Mouse (Mus musculus): ENCODE measurements at regions not wholly inside any gene's neighbourhood (a gene's known extent, or its start where the extent isn't known, plus 50 kb on each side); places are given as distances from the start of the nearest gene placed in this dataset.
"Not testable (repeated sequence)": the region's sequence is repeated elsewhere in the genome, so short reads cannot be mapped to it uniquely, and the experiment has no call there.

GRCm38 (mm10) chr5:148820476-148820875, 108.6 kb downstream of the Katnal1 start:
- DNase-seq (ENCODE audit: low spot score in 2 of 2), result peak in 1 of 2 experiments; percentile 28

GRCm38 (mm10) chr5:148819423-148819822, 109.7 kb downstream of the Katnal1 start:
- DNase-seq (ENCODE audit: low spot score in 2 of 2), result no peak

GRCm38 (mm10) chr5:148818746-148819145, 110.4 kb downstream of the Katnal1 start:
- no peak for DNase-seq (ENCODE audit: low spot score in 2 of 2)

- DNase-seq (ENCODE audit: low spot score in 2 of 2), result no peak
Observed at GRCm38 (mm10) chr5:148812840-148813239, 116.3 kb downstream of the Katnal1 start.

GRCm38 (mm10) chr5:148812016-148812415, 117.1 kb downstream of the Katnal1 start:
- DNase-seq (ENCODE audit: low spot score in 2 of 2), result peak in 1 of 2 experiments; percentile 64

GRCm38 (mm10) chr5:148809485-148809884, 119.6 kb downstream of the Katnal1 start:
- DNase-seq (ENCODE audit: low spot score in 2 of 2), result no peak

- DNase-seq (ENCODE audit: low spot score in 2 of 2), result no peak
Observed at GRCm38 (mm10) chr5:148809055-148809454, 120.1 kb downstream of the Katnal1 start.

- peak in 1 of 2 experiments; percentile 62 for DNase-seq (ENCODE audit: low spot score in 2 of 2)
Observed at GRCm38 (mm10) chr5:148808426-148808825, 120.7 kb downstream of the Katnal1 start.

- DNase-seq (ENCODE audit: low spot score in 2 of 2), result no peak
Observed at GRCm38 (mm10) chr5:148807612-148808011, 121.5 kb downstream of the Katnal1 start.

- DNase-seq (ENCODE audit: low spot score in 2 of 2), result no peak
Observed at GRCm38 (mm10) chr5:148805030-148805429, 124.1 kb downstream of the Katnal1 start.

- DNase-seq (ENCODE audit: low spot score in 2 of 2), result no peak
Observed at GRCm38 (mm10) chr5:148803772-148804171, 125.3 kb downstream of the Katnal1 start.

- DNase-seq (ENCODE audit: low spot score in 2 of 2), result no peak
Observed at GRCm38 (mm10) chr5:148802720-148803119, 126.4 kb downstream of the Katnal1 start.

- DNase-seq (ENCODE audit: low spot score in 2 of 2), result no peak
Observed at GRCm38 (mm10) chr5:148798541-148798940, 130.6 kb downstream of the Katnal1 start.

GRCm38 (mm10) chr5:148796072-148796471, 133.0 kb downstream of the Katnal1 start:
- DNase-seq (ENCODE audit: low spot score in 2 of 2), result no peak

- DNase-seq (ENCODE audit: low spot score in 2 of 2), result peak in 1 of 2 experiments; percentile 61
Observed at GRCm38 (mm10) chr5:148794465-148794864, 134.7 kb downstream of the Katnal1 start.

- DNase-seq (ENCODE audit: low spot score in 2 of 2), result peak in 1 of 2 experiments; percentile 93
Observed at GRCm38 (mm10) chr5:148792736-148793440, 136.2 kb downstream of the Katnal1 start.

GRCm38 (mm10) chr5:148791651-148792050, 137.5 kb downstream of the Katnal1 start:
- DNase-seq (ENCODE audit: low spot score in 2 of 2), result no peak

GRCm38 (mm10) chr5:148790343-148790742, 138.8 kb downstream of the Katnal1 start:
- DNase-seq (ENCODE audit: low spot score in 2 of 2), result not testable (repeated sequence)

- DNase-seq (ENCODE audit: low spot score in 2 of 2), result no peak
Observed at GRCm38 (mm10) chr5:148789823-148790222, 139.3 kb downstream of the Katnal1 start.

GRCm38 (mm10) chr5:148789147-148789566, 140.0 kb downstream of the Katnal1 start:
- DNase-seq (ENCODE audit: low spot score in 2 of 2), result no peak

GRCm38 (mm10) chr5:148788690-148789089, 140.4 kb downstream of the Katnal1 start:
- DNase-seq (ENCODE audit: low spot score in 2 of 2), result no peak

- DNase-seq (ENCODE audit: low spot score in 2 of 2), result no peak
Observed at GRCm38 (mm10) chr5:148787270-148787669, 141.8 kb downstream of the Katnal1 start.

- DNase-seq (ENCODE audit: low spot score in 2 of 2), result not testable (repeated sequence)
Observed at GRCm38 (mm10) chr5:148781076-148781475, 148.0 kb downstream of the Katnal1 start.
